Mouse (Mus musculus) embryo, embryonic 11.5 days (tissue): ENCODE measurements around the gene Olfr1342.
A peak's percentile ranks its signal among the peaks of the same experiment; 100 is the strongest.

ENCODE experiments used
- DNase-seq: peaks from one replicate; pipeline ENCODE4 v3.0.0-alpha.2; 2012; ENCODE audit warnings: low read depth, low spot score

Gene Olfr1342

GRCm38 (mm10) chr4:118692412-118692973, at the start of gene Olfr1342:
Gene Olfr1342 (minus strand): TSS chr4:118692756.
- no peak for DNase-seq

- no peak for DNase-seq
Measured at GRCm38 (mm10) chr4:118741881-118742280, 49.3 kb upstream of the Olfr1342 start.

- DNase-seq = no peak
Measured at GRCm38 (mm10) chr4:118740988-118741698, 48.6 kb upstream of the Olfr1342 start.

DNA sequence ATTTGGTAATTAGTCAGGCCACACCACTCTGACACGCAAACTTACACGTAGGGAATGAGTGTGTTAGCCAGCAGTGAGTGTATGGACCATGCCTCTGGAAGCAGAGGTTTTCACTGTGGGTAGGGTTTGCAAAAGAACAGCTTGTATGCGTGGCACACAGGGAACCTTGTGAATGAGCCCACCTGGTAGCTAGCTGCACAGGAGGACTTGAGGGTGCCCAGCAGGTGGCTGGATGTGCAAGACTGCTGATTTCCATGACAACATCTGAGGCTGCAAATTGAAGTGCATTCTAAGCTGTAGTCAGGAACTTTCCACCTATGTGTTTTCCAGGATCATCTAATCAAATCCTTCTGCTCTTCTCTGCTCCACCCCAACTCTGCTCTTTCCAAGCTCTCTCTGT, 47.0 kb upstream of the Olfr1342 start:
- DNase-seq = no peak

GRCm38 (mm10) chr4:118731875-118732274, 39.3 kb upstream of the Olfr1342 start, which contains the start of gene Olfr1339:
Gene Olfr1339 (plus strand): TSS chr4:118732175.
- no peak for DNase-seq

- DNase-seq = peak; percentile 43
Measured at GRCm38 (mm10) chr4:118721742-118722483, 29.4 kb upstream of the Olfr1342 start.

- no peak for DNase-seq
Measured at GRCm38 (mm10) chr4:118719838-118720237, 27.3 kb upstream of the Olfr1342 start, which contains the start of gene Olfr1340. Gene Olfr1340 (plus strand): TSS chr4:118720138.

GRCm38 (mm10) chr4:118711656-118712055, 19.1 kb upstream of the Olfr1342 start:
- no peak for DNase-seq

DNA sequence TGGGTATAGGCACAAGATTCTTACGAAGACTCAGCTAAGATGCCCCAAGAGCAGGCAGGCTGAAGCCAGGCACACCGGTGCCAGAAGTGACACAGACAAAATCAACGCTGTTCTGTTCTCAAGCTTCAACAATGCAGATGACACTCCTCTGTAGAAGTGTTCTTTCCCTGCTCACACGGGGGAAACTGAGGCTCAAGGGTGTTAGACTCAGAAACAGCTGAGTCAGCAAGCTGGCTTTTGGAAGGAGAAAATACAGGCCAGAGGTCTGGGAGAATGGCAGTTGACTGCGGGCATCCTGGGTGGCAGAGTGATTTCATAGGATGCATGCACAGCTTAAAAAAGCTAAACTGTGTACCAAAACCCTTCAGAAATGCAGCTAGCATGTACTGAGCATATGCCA, 15.5 kb upstream of the Olfr1342 start:
- no peak for DNase-seq

DNA sequence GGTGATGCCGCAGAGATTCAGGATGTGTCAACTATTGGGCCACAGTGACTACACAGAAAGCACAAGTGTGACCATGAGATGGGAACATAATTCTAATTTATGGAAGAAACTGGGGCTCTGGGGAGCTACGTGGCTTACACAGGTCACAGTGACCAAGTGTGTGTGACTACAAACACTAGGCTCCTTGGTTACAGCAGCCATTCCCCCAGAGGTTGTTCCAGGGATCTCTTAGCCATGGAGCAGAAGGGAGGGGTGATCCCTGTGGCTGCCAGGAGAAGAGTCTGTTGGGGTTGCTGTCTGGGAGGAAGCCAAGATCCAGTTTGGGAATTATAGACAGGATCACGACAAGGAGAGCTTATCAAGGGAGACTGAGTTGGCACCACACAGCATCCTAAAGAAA, 10.7 kb upstream of the Olfr1342 start, which contains the start of gene Olfr1341:
Gene Olfr1341, plus strand, starts transcription at position 301 of the 400 bp plus-strand sequence.
- DNase-seq = no peak

GRCm38 (mm10) chr4:118693812-118694211, 1.3 kb upstream of the Olfr1342 start:
- DNase-seq = no peak

DNA sequence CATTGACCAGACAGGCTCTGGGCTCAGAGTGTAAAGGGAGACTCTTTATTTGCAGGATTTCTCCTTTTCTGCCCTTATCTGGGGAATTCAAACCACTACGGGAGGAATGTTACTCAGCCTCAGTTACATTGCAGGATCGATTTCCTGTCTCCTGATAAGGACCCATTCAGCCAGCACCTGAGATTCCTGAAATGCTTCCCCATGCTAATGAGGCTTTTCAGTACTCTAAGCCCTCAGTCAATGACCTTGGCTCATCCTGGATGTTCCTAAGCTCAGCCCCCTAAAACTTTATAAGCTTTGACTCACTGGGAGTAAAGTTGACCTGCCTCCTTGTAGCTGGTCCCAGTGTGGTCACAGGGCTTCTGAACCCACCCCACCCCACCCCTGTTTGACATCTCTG, 5.5 kb downstream of the Olfr1342 start:
- DNase-seq = no peak

DNA sequence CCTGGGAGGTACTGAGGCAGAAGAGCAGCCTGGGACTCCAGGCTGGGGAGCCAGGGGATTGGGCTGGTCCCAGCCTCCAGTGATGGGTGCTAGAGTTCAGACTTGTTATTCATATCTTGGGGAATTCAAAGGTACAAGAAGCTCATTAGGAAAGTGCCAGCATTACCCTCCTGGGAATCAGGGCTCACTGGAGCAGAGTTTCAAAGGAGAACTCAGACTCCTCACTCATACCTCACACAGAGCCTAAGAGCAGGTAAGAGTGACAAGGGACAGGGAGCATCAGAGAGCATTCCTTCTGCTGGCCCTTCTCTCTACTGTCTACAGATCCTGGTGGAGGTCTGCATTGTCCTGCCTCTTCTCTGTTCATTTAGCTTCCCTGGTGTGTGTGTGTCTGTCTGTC, 33.9 kb downstream of the Olfr1342 start, which contains the start of gene Olfr62:
Gene Olfr62, plus strand, starts transcription at position 301 of the 400 bp plus-strand sequence.
- DNase-seq = no peak

- peak; percentile 59 for DNase-seq
Measured at GRCm38 (mm10) chr4:118645234-118645633, 47.3 kb downstream of the Olfr1342 start.

DNA sequence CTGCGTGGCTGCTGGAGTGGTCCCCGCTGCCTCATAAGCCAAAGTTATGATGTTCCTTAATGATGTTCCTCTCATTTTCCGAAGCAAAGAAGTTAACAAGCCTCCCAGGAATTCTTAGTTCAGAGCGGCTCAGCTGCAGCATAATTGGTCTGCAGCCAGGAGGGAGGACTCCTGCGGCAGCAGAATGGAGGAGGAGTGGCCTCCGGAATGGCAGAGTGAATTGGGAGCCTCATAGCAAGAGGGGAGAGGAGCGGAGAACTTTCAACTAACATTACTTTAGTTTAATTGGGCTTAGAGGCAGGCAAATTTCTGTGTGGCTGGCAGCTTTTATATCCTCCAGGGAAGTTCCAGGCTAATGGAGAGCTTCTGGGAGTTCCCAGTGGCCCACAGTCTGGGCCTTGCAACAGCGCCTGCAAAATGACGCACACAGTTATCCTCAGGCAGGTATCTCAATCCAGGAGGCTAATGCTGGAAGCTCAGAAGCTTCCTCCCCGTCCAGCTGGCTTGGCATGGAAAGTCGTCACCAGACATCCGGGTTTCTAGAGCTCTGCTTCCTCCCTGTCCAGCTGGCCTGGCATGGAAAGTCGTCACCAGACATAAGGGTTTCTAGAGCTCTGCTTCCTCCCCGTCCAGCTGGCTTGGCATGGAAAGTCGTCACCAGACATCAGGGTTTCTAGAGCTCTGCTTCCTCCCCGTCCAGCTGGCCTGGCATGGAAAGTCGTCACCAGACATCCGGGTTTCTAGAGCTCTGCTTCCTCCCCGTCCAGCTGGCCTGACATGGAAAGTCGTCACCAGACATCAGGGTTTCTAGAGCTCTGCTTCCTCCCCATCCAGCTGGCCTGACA, 50.0 kb downstream of the Olfr1342 start:
- no peak for DNase-seq
